Mouse (Mus musculus): Measurements from ENCODE around the gene Ccdc51.

Gene Ccdc51

DNA sequence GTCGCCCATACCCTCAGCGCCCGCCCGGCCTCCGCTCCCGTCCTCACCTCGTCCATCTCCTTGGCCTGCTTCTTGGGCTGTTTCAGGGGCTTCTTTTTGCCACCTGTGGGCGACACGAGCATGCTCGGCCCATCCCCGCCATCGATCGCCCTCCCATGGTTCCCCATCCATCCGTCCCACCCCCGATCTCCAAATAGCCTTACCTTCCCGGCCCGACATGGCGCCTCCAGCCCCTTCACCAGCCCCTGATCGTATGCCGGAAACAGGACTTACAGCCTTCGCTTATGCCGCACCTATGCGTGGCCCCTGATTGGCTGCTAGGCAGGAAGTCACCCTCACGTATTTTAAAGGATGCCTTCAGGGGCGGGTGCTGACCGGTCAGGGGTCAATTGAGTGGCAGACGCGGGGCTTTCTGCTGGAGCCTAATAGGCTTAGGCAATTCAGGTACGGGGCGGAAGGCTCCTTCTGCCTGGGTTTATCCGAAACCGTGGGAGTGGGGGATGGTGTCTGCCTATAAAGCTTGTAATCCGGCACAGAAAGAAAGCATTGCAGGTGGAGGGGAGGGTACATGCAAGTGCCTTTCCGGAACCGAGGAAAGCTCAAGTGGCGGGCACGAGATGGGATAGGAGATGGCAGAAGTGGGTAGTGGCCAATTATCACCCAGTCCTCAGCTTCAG lies at the start of gene Ccdc51, which contains the start of gene Tma7:
TSS of gene Ccdc51 (plus strand) at position 370 of the 677 bp plus-strand sequence.
TSS of gene Tma7 (minus strand) at position 464 of the 677 bp plus-strand sequence.
- DNase-seq (ENCODE audit: low spot score) = no peak

DNA sequence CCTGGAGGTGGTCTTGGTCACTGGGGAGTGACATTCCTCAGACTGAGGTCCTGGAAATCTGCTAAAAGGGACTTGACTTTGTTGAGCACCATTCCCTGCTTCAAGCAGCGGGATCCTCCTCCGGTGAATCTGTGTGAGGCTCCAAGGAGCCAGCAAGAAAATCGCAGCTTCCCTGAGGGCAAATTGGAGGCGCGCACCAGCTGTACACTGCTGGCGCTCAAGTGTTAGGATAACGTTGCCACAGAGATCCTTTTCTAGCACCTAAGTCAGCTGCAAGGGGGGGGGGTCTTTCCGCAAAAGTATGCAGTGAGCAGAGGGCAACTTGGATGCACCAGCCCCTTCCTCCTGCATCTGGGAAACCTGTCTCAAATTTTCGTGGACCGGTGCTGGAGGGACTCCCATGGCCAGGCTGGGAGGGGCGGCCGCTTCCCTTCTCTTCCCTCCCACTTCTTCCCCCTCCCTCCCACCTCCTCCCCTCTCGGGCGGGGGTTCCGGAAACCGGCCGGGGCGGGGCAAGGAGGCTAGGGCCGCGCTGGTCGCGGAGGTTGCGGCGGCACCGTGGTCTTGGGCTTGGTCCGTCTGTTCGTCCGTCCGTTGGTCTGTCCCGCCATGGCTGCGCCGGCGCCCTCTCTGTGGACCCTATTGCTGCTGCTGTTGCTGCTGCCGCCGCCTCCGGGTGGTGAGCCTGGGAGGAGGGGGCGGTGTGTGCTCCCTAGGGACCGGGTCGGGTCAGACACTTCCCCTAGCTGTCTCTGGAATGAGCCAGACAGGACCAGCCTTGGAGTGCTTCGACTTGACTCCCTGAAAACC lies 44.0 kb upstream of the Ccdc51 start, which contains the start of gene Shisa5:
TSS of gene Shisa5 (plus strand) at position 480 of the 810 bp plus-strand sequence.
- DNase-seq (ENCODE audit: low spot score) = no peak

DNA sequence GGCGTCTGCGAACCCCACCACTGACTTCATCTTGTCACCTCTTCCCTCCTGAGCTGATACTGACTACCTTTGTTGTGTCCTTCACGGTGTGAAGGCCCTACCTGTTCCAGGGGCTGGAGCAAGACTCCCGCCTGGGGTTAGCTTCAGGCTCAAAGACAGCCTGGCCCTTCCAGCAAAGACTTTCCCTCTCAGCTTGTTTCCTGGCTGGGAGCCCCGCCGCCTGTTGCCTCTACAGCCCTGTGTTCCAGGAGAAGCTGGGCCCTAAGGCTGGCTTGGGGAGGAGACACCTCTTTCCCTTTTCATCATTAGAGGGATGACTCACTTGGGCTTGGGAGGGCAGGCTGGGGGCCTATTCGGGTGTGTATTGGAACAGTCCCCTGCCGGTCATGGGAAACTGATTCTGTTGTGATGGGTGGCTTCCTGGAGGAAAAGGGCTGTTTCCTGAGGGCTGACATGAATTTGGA lies 43.4 kb upstream of the Ccdc51 start:
- DNase-seq (ENCODE audit: low spot score) = no peak

DNA sequence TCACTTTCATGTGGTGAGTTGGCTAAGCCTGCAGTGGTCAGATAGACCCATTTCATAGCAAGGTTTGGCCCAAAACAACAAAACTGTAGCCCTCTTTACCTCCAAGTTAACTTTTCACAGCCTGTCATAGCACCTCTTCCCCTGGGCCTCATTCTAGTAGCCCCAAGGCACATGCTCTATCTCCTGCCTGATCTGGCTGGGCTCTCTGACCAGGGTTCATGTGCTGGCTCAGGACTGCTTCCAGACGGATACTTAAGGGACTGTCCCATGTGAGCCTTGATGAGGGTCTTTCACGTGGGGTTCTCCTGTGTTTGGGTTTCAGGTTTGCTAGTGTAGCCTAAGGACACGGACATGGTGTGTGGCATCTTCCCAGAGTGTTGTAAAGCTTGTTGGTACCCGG lies 42.6 kb upstream of the Ccdc51 start:
- no peak for DNase-seq (ENCODE audit: low spot score)

DNA sequence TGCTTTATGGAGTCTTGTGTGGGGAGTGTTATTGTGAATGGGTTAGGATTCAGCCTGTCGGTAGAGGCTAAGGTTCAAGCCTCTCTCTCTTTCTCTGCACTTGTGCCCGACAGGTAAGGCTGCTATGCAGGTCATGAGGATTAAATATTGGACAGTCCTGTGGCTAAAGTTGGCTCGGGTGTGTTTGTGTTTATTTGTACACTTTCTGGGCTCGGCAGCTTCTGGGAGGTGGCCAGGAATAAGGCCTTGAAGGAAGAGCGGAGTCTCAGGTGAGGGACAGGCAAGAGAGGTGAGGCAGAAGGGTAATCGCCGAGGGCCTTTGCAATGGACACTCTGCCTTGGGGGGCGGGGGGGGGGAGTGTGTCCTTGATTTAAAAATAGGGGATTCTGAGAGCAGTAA lies 42.1 kb upstream of the Ccdc51 start:
- no peak for DNase-seq (ENCODE audit: low spot score)

DNA sequence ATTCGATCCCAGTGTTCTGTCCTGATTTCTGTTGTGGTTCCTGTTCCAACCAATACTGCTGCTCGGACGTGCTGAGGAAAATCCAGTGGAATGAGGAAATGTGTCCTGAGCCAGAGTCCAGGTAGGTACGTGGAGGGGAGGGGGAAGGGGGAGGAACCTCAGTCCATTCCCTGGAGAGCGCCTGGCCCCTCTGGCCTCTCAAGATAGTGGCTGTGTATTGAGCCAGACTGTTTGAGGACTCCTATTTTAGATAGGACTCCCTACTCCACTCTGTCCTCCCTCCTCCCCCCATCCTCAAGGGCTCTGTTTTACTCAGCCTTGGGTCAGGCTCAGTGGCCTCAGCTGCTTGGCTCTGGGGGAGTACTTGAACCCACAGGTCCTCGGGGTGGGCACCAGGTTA lies 41.4 kb upstream of the Ccdc51 start:
- DNase-seq (ENCODE audit: low spot score) = no peak

DNA sequence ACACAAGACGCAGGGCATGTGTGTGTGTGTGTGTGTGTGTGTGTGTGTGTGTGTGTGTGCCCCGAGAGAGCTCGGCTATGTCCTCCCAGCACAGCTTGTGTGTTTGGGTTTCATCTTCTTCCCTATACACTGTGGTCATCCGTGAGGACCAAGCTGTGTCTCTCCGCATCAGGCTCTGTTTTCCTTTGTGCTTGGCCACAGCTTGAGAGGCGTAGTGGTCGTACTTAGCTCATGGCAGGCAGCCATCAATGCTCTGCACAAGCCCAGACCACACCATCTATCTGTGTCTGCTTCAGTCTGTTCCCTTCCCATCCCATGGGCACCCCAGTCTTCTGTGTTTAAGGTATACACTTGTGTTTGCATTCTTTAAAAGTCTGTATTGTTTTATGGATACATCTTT lies 40.9 kb upstream of the Ccdc51 start:
- DNase-seq (ENCODE audit: low spot score) = no peak

DNA sequence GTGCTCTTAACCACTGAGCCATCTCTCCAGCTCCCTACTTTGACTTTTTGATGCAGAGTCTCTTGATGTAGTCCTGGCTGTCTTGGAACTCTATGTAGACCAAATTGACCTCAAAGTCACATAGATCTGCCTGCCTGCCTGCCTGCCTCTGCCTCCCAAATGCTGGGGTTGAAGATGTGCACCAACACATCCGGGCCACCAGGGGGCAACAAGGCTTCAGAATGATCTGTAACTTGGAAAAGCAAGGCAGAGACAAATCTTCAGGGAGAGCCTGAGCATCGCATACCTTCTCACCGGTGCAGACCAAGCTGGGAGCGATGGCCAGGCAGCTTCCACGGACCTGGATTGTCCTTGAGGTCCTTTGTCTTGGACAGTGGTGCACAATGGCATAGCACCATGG lies 36.0 kb upstream of the Ccdc51 start:
- no peak for DNase-seq (ENCODE audit: low spot score)

DNA sequence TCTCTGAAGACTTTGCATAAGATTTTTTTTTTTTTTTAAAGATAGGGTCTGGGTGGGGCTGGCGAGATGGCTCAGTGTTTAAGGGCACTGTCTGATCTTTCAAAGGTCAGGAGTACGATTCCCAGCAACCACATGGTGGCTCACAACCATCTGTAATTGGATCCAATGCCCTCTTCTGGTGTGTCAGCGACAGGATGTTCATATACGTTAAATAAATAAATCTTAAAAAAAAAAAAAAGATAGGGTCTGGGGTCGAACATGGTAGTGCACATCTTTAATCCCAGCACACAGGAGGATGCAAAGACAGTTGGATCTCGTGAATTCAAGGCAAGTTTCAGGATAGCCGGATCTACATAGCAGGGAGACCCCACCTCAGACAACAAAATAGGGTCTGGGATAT lies 33.0 kb upstream of the Ccdc51 start:
- no peak for DNase-seq (ENCODE audit: low spot score)

DNA sequence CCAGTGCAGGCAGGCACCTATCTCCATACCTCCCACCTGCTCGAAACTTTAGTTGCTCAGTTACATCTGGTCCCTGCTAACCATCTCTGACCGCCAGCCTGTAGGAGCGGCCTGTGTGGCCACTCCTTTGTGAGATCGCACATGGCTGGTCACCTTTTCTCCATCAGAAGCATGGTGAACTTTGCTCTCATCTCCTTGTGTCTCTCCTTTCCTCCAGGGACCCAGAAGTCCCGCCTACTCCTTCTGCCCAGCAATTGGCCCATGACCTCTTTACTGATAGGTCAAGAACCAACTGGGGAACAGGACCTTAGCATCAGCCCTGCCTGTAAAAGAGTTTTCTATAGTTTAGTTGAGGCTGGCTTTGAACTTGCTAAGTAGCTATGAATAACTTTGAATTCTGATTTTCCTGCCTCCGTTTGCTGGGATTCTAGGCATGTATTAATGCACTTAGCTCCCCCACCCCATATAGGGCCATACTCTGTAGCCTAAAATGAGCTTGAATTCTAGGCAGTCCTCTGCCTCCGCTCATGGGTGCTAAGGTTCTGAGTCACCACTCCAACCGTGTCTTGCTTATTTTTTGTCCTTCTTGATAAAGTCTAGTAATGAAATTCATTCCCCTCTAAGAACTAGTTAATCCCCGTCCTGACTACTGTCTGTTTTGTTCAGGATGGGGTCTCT lies 32.2 kb upstream of the Ccdc51 start:
- no peak for DNase-seq (ENCODE audit: low spot score)

DNA sequence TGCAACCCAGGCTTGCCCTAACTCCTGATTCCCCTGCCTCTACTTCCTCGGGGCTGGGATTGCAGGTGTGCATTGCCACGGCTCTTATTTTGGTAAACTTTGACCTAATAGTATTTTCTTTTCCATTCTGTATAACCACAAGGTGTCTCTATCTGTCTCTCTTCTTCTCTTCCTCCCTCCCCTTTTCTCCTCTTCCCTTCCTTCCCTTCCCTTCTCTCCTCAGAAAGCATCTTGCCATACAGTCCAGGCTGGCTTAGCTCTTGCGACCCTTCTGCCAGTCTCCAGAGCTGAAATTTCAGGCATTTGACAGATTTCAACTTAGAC lies 31.7 kb upstream of the Ccdc51 start:
- DNase-seq (ENCODE audit: low spot score) = no peak

DNA sequence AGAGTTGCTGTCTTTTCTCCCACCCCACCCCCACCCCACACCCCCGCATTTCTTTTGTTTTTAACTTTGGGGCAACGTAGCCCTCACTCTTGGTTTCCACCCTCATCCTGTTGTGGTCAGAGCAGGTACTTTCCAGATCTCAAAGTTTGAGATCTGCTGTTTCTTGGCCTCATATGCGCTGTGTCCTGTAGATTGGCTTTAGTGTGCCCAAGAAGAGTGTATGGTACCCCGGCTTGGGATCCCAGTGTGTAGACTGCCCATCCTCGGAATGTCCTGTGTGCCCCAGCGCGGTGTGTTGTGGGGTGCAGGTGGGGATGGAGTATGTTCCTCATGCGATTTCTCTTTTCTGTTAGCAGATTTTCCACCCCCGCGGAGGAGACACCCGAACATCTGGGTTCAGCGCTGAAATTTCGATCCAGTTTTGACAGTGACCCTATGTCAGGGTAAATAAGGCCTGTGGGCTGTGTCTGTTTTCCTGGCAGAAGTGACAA lies 31.2 kb upstream of the Ccdc51 start:
- DNase-seq (ENCODE audit: low spot score) = no peak

DNA sequence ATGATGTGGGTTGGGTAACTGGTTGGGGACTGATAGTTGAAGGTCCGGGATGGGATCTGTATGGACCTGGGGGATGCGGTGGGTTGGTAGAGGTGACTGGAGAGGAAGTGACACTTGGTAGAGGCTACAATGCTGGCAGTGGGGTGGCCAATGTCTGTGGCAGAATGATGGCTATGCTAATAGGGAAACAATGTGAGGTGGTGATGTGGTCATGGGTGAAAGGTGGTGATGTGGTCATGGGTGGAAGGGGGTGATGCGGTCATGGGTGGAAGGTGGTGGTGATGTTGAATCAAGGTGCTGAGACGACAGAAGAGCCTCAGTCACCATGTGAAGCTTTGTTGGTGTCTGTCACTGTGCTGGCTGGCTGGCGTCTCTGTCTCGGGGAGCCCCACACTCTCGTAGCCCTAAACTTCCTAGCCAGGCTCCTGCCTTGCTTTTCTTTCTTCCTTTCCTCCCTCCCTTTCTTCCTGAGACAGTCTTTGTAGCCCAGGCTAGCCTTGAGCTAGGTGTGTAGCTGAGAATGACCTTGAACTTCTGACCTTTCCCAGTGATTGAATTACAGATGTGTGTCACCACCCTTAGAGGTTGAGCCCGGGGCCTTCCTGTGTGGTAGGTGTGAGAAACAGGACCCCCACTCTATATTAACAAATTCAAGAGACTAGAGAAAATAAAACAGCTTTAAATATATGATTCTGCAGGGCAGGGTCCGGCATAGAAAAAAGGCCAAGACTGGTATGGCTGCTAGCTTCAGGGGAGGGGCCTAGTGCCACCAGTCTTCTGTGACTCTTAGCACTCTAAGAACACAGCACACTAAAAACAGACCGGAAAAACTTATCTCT lies 30.4 kb upstream of the Ccdc51 start:
- no peak for DNase-seq (ENCODE audit: low spot score)

DNA sequence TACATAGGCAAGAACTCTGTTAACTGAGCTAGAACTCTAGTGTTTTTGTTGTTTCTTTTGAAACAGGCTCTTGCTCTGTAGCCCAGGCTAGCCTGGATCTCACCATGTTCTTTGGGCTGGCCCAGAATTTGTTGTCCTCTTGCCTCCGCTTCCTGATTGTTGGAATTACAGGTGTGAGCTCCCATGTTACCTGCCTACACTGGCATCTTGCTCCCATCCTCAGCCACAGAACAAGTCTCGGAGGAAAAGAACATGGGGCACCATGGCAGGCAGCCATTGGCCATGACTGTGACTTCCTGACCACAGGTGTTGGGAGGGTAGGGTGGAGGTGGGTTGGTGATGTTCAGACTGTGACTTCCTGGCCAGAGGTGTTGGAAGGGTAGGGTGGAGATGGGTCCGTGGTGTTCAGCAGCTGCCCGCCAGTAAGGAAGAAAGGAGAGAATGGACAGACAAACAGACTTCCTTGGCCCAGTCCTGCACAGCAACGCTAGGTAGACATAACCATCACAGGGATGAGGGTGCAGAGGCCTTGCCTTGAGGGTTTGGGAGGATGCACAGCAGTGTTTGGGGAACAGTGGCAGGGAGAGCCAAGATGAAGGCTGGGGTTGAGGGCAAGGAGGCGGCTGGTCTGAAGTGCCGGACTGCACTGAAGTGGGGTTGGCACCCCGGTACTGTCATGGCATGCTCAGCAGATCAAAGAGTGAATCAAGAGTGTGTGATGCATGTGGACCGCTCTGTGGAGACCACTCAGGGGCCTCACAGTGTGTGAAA lies 29.6 kb upstream of the Ccdc51 start:
- DNase-seq (ENCODE audit: low spot score) = no peak

DNA sequence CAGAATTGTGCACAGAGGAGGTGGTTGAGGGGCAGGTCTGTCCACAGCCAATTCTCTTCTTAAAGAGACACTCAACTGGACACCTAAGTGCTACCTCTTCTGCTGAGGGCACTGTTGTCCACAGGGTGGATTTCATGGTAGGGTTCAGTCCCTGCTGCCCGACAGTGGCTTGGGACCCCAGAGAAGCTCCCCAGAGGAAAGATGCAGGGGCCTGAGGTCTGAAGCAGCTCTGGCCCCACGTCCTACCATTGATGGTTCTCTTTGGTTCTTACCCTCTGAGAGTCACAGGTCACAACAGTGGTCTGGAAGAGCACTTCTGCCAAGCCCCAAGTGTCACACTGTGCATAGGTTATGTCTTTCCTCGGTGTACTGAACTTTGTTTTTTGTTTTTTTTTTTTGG lies 28.9 kb upstream of the Ccdc51 start:
- DNase-seq (ENCODE audit: low spot score) = no peak

DNA sequence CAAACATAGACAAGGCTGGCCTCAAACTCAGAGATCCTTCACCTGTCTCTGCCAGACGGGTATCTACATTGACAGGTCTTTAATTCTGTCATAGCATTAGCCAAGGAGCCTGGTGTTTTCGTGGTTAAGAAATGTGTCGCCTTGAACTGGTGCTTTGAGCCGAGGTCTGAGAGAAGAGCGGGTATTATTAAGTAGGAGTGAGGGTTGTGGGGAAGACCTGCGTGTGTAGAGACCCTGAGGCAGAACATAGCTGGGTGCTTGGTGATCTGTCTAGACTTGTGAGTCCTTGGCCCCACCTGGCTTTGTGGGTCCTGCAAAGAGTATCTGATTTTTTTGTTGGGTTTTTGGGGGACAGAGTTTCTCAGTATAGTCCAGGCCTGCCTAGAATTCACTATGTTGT lies 28.4 kb upstream of the Ccdc51 start:
- no peak for DNase-seq (ENCODE audit: low spot score)

DNA sequence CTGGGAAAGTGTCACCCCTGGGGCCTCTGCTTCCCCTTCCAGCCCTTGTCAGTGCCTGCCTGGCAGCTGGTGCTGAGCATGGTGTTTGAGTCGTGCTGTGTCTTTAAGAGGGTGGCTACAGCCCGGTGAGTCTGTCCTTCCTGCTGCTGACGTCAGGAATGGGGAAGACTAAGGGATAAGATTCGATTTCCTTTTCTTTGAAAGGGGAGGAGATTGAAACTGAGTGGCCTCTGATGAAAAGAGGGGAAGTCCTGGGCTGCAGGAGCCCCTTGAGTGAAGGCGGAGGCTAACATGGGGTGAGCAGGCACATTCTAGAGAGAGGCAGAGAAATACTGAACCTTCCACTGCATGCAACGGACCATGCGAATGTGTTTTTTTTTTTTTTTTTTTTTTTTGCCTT lies 27.6 kb upstream of the Ccdc51 start:
- DNase-seq (ENCODE audit: low spot score) = no peak

DNA sequence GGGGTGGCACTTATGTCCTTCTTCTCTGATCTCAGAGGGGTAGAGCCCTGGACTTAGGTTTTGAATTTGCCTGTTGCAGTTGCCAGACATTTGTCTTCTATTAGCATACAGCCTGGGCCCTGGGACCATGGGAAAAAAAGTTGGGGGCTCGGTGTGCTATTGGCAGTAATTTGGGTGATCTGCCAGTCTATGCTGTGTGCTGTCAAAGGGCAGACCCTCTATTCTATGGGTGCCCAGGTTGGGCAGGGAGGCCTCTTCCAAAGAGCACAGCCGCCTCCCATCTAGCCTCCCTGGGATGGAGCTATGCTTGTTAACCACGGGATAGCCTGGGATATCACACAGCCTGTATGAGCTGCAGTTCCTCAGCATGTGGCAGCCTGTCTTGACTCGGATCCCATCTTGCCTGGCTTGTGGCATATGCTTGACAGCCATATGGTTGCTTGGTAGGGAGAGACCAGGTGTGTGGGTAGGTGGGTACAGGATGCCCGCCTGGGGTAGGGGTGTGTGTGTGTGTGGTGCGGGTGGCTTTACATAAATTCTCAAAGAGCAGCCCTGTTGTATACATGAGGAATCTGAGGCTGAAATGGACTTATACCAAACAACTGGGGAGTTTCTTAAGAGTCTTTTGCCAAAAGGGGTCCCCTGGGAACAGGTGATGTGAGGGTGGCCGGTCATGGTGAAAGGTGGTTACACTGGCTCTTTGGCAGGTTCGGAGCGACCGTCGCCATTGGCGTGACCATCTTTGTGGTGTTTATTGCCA lies 26.8 kb upstream of the Ccdc51 start:
- DNase-seq (ENCODE audit: low spot score) = no peak

DNA sequence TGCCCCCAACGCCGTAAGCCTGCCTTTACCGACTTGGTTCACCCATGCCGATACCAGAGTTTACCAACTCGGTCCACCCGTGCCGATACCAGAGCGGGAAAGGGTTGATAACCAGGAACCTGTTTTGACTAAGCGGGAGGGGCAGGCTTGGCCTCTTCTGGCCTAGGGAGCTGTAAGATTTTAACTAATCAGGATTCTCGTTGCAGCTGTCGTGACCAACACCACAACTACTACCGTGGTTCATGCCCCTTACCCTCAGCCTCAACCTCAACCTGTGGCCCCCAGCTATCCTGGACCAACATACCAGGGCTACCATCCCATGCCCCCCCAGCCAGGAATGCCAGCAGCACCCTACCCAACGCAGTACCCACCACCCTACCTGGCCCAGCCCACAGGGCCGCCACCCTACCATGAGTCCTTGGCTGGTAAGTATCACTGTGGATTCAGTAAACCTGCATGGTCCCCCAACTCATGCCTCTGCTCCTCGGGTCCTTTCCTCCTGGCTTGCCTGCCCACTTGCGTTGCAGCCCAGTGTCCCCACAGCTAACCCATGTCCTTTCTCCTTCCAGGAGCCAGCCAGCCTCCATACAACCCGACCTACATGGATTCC lies 26.1 kb upstream of the Ccdc51 start:
- DNase-seq (ENCODE audit: low spot score) = no peak

DNA sequence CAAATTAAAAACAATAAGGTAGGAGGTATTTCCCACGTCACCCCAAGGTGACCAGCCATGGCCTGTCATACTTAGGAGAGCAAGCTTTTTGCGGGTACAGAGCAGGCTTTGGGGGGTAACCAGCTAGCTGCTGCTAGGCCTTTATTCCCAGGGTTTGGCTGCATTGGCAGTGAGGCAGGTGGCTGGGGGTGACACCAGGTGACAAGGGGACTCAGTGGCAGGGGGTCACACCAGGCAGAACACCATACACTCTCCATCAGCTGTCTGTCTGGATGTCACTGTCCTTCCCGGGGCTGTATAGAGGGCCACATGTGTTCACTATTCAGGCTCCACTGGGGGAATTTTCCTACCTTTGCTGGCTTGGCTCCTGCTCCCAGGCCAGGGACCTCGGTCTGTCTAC lies 25.4 kb upstream of the Ccdc51 start:
- DNase-seq (ENCODE audit: low spot score) = no peak
